Mouse (Mus musculus): ENCODE data around the gene Hydin.
"Not testable (repeated sequence)": the region's sequence is repeated elsewhere in the genome, so short reads cannot be mapped to it uniquely, and the experiment has no call there.

GRCm38 (mm10) chr8:110522495-110522894 lies 255.7 kb downstream of the Hydin start:
- TF ChIP-seq CTCF (IDR thresholded peaks at IDR 0.05); POLR2A (IDR thresholded peaks at IDR 0.05; ENCODE audit: insufficient read depth, low read depth, low read length); EP300 (IDR thresholded peaks at IDR 0.05; ENCODE audit: insufficient read depth, low read depth, low read length): not testable (repeated sequence)
